Mouse (Mus musculus) gastrocnemius, postnatal 4 days (tissue): ENCODE measurements at regions not wholly inside any gene's neighbourhood (a gene's known extent, or its start where the extent isn't known, plus 50 kb on each side); places are given as distances from the start of the nearest gene placed in this dataset.

Experiments
- DNase-seq, 2 experiments: peaks; one replicate each; pipeline ENCODE4 v3.0.0; 2021 to 2022; ENCODE audit warnings: low spot score in 2 of 2, mixed read lengths in 2 of 2

DNA sequence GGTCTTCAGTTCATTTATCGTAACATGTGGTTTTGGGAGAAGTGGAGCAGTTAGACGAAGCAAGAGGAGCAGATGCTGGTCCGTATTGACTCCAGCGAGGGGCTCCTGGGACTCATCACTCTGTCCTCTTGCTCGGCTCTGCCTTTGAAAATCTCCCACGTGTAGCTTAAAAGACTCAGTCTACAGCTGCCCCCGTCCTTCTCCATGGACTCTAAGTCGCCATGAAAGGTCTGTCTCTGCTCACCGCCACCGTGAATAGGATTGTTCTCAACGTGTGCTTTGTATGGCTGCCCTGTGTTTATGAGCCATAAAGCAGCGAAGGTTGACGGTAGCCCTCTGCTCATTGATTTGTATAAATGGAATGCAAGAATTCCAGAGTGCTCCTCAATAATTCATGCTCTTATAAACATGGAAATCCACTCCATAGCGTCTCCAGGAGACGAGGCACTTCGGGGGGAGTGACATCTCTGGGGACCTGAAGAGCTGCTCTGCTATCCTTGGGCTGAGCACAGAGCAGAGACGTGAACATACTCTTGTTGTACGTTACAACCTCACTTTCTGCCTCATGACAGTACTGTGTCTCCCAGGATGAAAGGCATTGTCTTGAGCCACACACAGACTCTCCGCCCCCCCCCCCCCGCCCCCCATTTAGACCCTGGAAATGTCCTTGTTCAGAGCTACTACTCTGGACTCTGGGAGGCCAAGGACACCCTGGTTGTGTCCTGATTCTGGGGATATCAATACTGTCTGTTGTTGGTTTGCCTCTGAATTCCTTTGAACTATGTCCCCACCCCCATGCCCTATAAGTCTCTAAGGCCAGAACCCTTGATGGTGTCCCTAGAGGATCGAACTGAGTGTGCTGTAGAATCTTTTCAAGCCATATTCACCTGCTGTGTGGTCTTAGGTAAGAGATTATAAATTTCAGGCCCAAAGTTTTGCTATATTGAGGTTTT lies 90.8 kb upstream of the Hdac4 start:
- no peak for DNase-seq

DNA sequence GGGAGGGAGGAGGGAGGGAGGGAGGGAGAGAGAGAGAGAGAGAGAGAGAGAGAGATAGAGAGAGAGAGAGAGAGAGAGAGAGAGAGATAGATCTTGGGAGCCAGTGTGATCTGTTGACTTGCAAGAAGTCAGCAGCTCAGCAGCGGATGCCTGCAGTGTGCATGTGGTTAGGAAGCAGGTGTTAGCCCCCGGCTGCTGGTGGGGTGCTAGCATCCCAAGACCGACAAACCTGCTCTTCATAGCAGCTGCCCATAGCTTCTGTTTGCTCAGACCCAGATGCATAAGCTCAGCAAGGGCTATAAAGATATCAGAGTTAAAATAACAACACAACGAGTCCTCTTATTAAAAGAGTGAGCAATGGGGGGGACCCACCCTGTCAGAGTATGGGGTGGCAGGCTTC lies 88.7 kb upstream of the Hdac4 start:
- no peak for DNase-seq

DNA sequence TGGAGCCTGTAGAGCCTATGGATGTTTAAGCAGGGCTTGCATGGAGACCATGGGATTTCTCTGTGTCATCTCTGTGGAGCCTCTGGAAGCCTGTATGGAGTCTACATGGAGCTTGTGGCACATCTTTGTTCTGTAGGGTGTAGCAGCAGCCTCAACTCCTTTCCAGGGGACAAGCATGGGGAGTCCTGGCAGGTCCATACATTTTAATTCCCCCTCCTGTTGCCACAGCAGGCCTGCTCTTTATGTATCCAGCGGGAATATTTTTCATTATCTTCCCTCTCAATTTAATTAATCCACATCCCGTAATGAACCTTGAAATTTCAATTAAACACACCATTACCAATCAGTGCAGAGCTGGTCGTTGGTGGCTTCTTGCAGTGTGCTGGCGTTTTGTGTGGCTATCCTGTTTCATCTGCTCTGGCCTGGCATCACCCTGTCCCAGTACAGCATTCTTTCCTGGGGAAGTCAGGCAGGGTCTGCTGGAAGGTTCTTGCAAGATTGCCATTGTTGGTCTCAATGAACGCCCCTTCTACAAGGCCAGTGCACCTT lies 81.8 kb upstream of the Hdac4 start:
- DNase-seq, result no peak

DNA sequence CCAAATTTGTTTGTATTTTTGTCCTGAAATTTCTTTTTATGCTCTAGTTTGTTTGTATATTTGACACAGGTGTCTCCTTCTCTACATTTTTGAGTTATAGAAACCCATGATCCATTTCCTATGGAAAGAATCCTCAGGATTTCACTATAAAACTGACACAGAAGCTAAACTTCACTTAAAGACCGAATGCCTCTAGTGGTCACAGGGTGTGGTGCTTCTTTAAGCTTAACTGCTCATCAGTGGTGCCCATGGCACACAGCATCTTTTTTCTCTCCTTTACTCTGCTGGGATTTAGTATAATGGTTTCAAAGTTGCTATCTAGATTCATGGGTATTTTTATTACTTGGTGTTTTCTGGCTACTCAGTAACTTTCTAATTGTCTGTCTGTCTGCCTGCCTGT lies 79.9 kb upstream of the Hdac4 start:
- no peak for DNase-seq

DNA sequence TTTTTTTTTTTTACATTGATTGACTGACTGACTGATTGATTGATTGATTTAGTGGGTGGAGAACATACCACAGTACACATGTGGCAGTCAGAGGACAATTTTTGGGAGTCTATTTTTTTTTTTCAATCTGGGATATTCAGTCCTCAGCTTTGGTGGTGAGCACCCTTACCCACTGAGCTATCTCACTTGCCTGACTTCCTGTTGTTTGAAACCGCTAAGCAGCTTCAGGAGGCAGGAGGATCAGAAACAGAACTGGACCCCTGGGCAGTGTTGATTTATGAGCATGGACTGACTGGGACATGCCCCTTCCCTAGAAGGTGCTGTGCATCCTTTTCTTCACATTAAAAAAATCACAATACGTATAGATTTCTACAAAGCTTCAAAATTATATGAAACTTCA lies 78.3 kb upstream of the Hdac4 start:
- no peak for DNase-seq

DNA sequence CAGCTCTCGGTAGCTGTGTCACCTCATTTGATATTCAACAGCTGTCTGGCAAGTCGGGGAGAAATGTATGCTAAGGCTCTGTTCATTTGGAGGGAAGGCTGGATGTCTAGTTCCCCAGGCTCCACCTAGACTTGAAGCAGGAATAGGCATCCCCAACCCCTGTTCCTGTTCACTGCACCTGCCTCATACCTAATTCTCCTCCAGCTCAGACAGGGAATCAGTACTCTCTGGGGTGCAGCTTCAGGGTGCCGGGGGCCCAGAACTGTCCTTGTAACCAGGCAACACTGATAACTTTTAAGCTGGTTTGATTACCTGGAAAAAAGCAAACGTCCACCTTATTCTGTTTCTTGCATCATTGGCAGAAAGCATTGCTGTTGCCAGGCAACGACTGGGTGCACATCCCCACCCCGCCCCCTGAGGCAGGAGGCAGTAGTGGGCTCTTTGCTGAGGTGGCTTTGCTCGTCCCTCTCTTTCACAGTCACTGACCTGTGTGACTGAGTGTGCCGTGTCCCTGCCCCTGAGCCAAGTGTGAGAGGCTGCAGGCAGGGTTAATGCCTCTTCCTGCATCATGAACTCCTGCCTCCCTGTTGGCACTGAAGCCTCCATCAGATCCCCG lies 76.3 kb upstream of the Hdac4 start:
- DNase-seq, result no peak

DNA sequence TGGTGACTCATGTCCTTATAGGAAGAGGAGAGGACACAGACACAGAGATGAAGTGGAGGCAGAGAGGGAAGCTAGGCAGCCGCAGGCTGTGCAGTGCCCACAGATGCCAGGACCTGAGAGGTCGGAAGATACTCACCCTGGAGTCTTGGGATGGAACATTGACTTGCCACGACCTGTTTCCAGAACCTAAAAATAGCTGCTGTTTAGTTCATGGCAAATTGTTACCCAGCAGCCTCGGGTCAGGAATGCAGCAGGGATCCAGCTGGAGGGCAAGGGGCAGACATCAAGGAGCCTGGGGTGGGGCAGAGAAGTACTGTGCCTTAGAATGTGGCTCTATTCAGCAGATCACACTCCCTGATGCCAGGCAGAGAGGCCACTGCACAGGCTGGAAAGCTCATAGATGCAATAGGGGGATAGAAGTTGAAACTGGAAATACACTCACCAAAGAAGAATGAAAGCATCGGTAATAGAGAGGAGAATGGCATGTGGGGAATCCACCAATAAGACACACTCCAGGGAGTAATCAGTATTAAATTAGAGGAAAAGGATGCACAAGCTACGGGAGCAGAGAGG lies 75.1 kb upstream of the Hdac4 start:
- DNase-seq, result no peak

DNA sequence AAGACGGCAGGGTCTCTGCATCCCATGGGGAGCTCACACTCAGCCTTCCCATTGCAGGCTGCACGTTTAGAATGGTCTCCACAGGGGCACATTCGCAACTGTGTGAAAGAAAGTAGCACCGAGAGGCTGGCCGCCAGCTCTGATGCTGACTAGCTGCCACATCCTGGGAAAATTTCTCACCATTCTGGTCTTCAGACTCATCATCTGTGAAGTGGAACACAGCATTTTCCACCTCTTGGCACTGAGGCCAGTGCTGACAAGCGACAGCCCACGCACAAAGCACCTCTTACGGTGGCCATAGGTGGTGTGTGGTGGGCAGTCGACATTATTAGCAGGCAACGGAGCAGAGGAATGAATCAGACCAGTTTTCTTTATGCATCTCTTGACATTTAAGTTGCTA lies 74.0 kb upstream of the Hdac4 start:
- DNase-seq, result no peak

DNA sequence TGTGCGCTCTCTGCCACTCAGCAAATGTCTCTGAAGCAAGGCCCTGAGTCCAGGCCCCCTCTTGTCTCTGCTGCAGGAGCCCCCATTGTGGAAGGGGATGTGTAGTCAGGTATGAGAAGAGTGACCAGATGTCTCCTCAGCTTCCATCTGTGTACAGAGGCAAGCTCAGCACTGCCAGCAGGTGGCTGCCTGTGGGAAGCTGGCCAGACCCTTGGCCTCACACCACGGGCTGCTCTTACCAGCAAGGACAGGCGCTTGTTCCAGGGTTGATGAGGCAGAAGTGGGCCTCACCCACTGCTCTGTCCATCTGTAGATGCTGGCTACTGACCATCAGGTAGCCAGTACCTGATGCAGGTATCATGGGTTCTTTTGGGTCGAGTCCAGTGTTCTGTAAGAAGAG lies 69.4 kb upstream of the Hdac4 start:
- DNase-seq, result no peak

DNA sequence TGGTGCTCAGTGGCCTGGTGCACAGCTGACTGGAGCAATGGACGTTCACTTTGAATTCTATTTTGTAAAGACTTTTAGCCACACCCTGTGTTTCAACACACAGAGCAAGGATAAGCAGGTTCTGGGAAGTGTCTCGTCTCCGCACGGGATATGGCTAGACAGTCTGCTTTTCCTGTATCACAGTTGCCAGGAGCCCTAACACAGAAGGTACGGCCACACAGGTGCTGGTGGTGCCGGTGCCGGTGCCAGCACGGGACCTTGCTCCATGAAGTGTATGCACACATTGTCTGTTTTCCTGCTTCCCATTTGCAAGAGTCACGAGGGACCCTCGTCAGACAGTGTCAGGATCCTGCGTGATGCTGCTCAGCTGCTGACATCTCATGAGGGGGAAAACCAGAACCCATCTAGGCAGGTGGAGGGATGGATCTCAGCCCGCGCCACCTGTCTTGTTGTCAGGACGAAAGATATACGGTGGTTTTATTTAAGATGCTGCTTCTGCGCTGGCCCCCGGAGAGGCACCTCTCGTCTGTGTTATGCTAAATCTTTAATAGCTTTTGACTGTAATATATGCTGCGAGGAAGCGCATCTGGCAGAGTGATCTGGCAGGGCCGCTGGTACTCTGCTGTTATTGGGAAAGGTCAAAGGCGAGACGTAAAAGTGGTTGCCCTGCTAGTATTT lies 64.4 kb upstream of the Hdac4 start:
- DNase-seq, result no peak

DNA sequence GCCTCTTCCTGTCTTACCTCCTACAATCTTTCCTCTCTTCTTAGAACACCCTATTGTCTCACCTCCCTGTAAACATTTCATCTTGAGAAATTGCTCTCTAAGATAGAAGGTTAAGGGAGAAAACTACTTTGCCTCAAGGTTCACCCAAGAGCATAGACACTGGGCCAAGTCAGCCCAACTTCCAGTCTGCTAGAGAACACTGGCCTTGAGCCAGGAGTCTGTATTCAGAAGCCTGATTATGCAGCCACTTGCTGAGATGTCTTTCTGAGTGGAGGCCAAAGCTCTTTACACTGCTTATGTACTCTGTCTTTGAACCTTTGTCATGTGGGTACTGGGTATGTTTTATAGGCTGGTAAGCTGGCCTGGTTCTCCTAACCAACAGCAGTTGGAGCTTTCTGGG lies 62.5 kb upstream of the Hdac4 start:
- DNase-seq, result no peak

DNA sequence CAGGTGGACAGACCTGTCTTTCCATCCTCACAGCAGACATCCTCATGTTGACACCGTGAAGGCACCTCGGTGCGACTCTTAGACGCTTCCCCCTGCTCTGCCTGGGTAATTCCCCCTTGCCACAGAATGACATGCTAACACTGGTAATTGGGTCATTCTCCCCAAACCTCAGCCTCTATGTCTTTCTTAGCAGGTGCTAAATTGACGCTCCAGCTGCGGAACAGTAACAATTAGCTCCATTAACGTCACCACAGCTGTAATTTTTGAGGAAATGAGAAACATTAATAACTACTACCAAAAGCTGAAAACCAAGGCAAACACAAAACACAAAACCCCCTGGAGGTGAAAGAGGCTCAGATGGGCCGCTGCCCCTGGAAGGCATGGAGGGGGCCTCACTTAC lies 57.6 kb upstream of the Hdac4 start:
- DNase-seq, result no peak

DNA sequence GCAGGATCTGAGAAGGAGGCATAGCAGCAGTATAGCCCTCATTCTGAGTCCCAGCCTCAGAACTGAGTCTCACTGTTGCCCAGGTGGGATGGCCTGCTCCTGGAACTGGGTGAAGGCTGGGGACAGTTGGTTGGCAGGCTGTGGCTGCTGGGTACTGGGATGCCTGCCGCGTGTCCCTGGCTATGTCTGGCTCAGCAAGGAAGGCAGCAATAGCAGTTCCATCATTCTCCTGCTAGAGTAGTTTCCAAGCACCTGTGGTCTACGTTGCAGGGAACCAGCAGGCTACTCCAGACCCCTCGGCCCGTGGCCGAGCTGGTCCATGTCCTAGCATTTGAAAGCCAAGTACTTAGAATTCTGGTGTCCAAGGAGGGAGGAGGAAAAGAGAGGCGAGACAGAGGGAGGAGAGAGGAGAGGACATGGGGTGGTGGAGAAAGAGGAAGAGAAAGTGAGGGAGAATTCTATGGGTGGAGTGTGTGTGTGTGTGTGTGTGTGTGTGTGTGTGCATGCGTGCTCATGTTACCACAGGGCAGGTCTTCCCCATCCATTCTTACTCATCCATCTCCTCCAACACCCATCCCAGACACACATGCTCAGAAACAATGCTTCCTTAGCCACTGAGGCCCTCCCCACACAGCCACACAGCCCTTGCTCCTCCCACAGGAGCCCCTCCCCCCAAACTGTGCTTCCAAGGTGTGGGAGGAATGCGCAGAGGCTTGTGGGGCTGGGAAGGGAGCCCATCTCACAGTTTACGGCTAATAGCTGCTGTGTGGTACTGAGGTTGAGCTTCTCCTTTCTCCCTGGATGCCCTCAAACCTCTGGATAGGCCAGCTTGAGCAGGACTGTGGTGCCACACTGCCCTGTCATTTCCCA lies 55.3 kb upstream of the Hdac4 start:
- DNase-seq, result no peak
